Mouse (Mus musculus) limb, embryonic 11.5 days (tissue): ENCODE data around the gene Mgat3. TPM values are rescaled to one million over a fixed set of nuclear protein-coding genes. Genes with fewer than 3 reads are reported as not detected.

Experiments used
- ATAC-seq: fragments of 200-750 bp; cut with Nextera tagmentation; 2 replicates; pipeline ENCODE4 v1.8.0; 2017; ENCODE audit warnings: low read depth; ENCODE audit not compliant: insufficient number of reproducible peaks, low FRiP score, low TSS enrichment
- DNase-seq: peaks from one replicate; pipeline ENCODE4 v3.0.0-alpha.2; 2015; ENCODE audit warnings: low spot score
- H3K27ac ChIP-seq: fragments of 300-500 bp; sonication (generic); replicated peaks from 2 replicates; pipeline ENCODE4 v1.5.1; 2014; ENCODE audit warnings: low read depth, mild to moderate bottlenecking, low read length
- H3K27me3 ChIP-seq: fragments of 300-500 bp; sonication (generic); 2 replicates; pipeline ENCODE4 v1.6.1; 2014; ENCODE audit warnings: mild to moderate bottlenecking, low read length, mixed read lengths; ENCODE audit not compliant: control insufficient read depth, insufficient read depth
- H3K36me3 ChIP-seq: fragments of 300-500 bp; sonication (generic); 2 replicates; pipeline ENCODE4 v1.6.1; 2014; ENCODE audit warnings: mild to moderate bottlenecking, low read length, moderate library complexity, mixed read lengths; ENCODE audit not compliant: control insufficient read depth, insufficient read depth
- H3K4me1 ChIP-seq: fragments of 300-500 bp; sonication (generic); 2 replicates; pipeline ENCODE4 v1.6.1; 2014; ENCODE audit warnings: low read length, mixed read lengths; ENCODE audit not compliant: control insufficient read depth, insufficient read depth
- H3K4me2 ChIP-seq: fragments of 300-500 bp; sonication (generic); 2 replicates; pipeline ENCODE4 v1.6.1; 2014; ENCODE audit warnings: low read depth, mild to moderate bottlenecking, moderate library complexity; ENCODE audit not compliant: severe bottlenecking
- H3K4me3 ChIP-seq: fragments of 300-500 bp; sonication (generic); 2 replicates; pipeline ENCODE4 v1.5.1; 2014; ENCODE audit warnings: low read depth, low read length
- H3K9ac ChIP-seq: fragments of 300-500 bp; sonication (generic); 2 replicates; pipeline ENCODE4 v1.6.1; 2014; ENCODE audit warnings: mild to moderate bottlenecking, low read length
- H3K9me3 ChIP-seq: fragments of 300-500 bp; sonication (generic); 2 replicates; pipeline ENCODE4 v1.6.1; 2016; ENCODE audit warnings: low read length; ENCODE audit not compliant: control insufficient read depth
- WGBS: fragments of 180-500 bp; shearing (Covaris S2); extraction: QIAGEN DNeasy Blood & Tissue Kit; methylation state at CpG from one replicate; pipeline ENCODE4 v1.1.7; 2014; 5-methylcytosine and 5-hydroxymethylcytosine counted together
- polyA plus RNA-seq: library from polyadenylated mRNA; unstranded; fragments of >200 nt; fragmentation: Nextera tagmentation; extraction: Ambion mirVana; gene quantifications from 2 replicates; pipeline ENCODE4 v1.2.1, GENCODE M21; 2014

Mgat3 gene
- polyA plus RNA-seq, 1 experiment from 2014 or later = 6.5 TPM

DNA sequence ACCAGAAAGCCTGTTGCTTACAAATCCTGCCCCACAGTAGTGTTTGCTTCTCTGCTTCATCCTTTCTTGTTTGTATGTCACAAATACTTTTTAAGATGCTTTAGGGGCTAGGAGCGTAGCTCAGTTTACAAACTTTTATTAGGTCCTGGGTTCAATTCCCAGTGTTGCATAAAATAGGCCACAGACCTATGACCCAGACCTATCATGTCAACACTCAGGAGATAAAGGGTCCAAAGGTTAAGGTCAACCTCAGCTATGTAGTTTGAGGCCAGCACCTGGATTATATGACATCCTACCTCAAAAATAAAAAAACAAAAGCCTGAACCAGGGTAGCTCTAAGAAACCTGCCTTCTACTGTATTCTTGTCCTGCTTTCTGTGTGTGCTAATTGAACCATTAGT is 75.1 kb downstream of the Mgat3 start:
- no peak overlapping the region for H3K4me3 ChIP-seq
- H3K4me1 ChIP-seq = peaks cover 9% of the 10 kb centered on the region
- H3K9me3 ChIP-seq = no peaks in the 10 kb centered on the region
- no peak for DNase-seq
- H3K36me3 ChIP-seq = peaks cover 21% of the 10 kb centered on the region; the same call in 1 of the 2 replicates
- no peaks in the 10 kb centered on the region for H3K27me3 ChIP-seq
- ATAC-seq = no peak
- H3K27ac ChIP-seq = no peak overlapping the region
- no peak overlapping the region for H3K4me2 ChIP-seq
- no peak overlapping the region for H3K9ac ChIP-seq
- WGBS = 90% methylated on average over 1 of the region's 1 CpGs

DNA sequence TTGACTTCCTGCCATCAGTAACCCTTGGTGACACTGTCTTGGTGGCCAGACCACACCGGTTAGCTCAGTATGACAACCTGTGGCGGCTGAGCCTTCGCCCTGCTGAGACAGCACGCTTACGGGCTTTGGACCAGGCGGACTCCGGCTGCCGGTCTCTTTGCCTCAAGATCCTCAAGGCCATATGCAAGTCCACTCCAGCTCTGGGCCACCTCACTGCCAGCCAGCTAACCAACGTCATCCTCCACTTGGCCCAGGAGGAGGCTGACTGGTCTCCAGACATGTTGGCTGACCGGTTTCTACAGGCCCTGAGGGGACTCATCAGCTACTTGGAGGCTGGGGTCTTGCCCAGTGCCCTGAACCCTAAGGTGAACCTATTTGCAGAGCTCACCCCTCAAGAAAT is 76.2 kb downstream of the Mgat3 start:
- Histone ChIP-seq H3K9ac (no peak overlapping the region), H3K36me3 (peaks cover 19% of the 10 kb centered on the region; the same call in 1 of the 2 replicates), H3K4me2 (no peak overlapping the region), H3K27me3 (no peaks in the 10 kb centered on the region), H3K4me1 (peaks cover 18% of the 10 kb centered on the region), H3K9me3 (no peaks in the 10 kb centered on the region), H3K27ac (no peak overlapping the region), H3K4me3 (no peak overlapping the region)
- ATAC-seq (no peak), DNase-seq (no peak)
- 95% methylated on average over 10 of the region's 10 CpGs for WGBS

DNA sequence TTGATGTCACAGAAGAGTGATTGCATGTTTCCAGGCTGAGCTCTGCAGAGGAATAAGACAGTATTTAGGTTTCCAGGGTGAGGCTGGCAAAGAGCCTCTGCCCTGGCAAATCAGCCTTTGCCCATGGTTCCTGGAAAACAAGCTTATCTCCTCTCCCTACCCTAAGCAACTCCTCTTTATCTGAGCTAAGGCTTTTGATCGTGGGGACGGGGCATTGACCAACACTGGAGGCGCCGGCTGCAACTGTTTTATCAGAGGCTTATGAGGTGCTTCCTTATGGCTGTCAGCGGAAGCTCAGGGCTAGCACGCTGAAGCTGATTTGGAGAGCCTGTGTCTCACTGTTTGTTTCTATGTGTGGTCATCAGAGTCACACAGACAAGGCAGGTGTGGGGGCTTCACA is 77.1 kb downstream of the Mgat3 start:
- DNase-seq (no peak), ATAC-seq (no peak)
- Histone ChIP-seq H3K27ac (no peak overlapping the region), H3K4me1 (peaks cover 18% of the 10 kb centered on the region), H3K4me3 (no peak overlapping the region), H3K9me3 (no peaks in the 10 kb centered on the region), H3K4me2 (no peak overlapping the region), H3K27me3 (no peaks in the 10 kb centered on the region), H3K36me3 (peaks cover 19% of the 10 kb centered on the region; the same call in 1 of the 2 replicates), H3K9ac (no peak overlapping the region)
- WGBS = 82% methylated on average over 6 of the region's 6 CpGs

DNA sequence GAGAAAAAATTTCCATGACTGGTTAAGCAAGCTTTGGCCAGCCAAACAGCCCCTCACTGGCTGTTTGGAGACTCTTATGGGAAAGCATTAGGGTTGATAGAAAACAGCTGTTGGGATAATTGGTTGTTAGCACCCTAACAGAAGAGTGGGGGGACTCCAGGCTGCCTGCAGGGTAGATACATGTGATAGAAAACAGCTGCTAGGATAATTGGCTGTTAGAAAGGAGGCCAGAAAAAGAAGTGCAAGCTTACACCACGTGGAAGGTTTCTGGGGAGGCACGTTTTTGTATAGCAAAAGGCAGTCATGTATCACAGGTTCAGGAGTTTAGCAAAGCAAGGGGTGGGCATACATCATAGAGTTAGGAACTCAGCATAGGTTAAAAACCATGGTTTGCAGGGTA is 80.0 kb downstream of the Mgat3 start:
- Histone ChIP-seq H3K4me3 (no peak overlapping the region), H3K27ac (peak overlapping the region; percentile 58), H3K9me3 (no peaks in the 10 kb centered on the region), H3K4me1 (peaks cover 27% of the 10 kb centered on the region), H3K9ac (no peak overlapping the region), H3K27me3 (no peaks in the 10 kb centered on the region), H3K36me3 (peaks cover 30% of the 10 kb centered on the region; the same call in 1 of the 2 replicates), H3K4me2 (peak overlapping the region; percentile 69; the same call in 1 of the 2 replicates)
- WGBS = 2% methylated on average over 2 of the region's 2 CpGs
- DNase-seq (peak; percentile 55), ATAC-seq (no peak)

DNA sequence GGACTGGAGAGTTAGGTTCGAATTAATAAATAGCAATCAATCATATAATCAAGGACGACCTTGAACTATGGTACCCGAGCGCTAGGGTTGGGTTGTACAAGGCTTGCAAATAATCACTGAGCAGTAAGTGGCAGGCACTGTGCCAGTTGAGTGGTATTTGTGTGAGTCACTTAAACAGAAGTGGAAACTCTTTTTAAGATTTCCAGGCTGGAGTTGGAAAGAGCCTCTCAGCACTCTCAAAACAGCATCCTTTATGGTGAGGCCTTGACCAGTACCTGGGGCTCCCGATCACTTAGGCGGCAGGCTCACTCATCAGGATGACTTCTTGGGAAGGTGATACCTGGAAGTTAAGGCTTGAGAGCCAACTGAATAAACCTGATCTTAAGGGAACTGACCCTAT is 80.7 kb downstream of the Mgat3 start:
- H3K27me3 ChIP-seq = no peaks in the 10 kb centered on the region
- H3K4me2 ChIP-seq = peak overlapping the region; percentile 69
- H3K9ac ChIP-seq = peak overlapping the region; percentile 66
- peak overlapping the region; percentile 58 for H3K27ac ChIP-seq
- peaks cover 27% of the 10 kb centered on the region; the same call in 1 of the 2 replicates for H3K36me3 ChIP-seq
- H3K4me1 ChIP-seq = peaks cover 27% of the 10 kb centered on the region
- peak overlapping the region; percentile 100 for H3K4me3 ChIP-seq
- 40% methylated on average over 6 of the region's 6 CpGs for WGBS
- H3K9me3 ChIP-seq = no peaks in the 10 kb centered on the region
- DNase-seq = no peak
- ATAC-seq = no peak

DNA sequence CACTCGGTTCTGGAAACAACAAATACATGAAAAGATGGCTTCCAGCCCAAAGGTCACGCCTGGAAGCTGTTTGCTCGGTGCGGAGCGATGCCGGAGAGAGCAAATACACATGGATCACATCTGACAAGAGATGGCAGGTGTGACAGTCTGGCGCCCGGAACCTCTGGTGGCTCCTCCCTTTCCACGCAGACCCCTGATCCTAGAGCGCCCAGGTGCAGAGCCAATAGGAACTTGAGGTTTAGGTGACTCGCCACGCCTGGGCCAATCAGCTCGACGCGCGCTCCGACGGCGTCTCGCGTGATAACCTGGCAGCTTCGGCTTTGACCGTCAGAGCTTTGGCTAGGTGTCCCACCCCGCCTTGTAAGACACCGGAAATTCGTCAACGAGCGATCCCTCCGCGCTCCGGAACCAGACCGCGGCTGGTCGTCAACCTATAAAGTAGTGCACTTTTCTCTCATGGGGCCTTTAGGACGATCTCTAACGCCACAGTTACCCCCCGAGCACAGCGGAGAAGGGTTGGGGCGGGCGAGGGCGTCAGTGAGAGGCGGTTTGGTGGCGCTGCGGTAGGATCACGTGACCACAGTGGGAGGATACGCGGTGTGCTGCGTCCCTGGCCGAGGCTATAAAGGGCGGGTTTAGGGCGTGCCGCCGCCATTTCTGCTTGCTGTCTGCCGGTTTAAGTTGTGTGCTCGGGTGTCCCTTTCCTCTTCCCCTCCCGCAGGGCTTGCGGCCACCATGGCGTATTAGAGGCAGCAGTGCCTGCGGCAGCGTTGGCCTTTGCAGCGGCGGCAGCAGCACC is 81.5 kb downstream of the Mgat3 start, which contains the start of gene Atf4:
TSS of gene Atf4 (plus strand) at position 338 of the 799 bp plus-strand sequence.
- ATAC-seq (peak; percentile 92), DNase-seq (peak; percentile 98)
- Histone ChIP-seq H3K4me3 (peak within 1 kb of the TSS; percentile 100), H3K9me3 (no peaks in the 10 kb centered on the region), H3K4me2 (peak within 1 kb of the TSS; percentile 84), H3K27me3 (no peaks in the 10 kb centered on the region), H3K27ac (peak within 1 kb of the TSS; percentile 94), H3K36me3 (peaks cover 25% of the 10 kb centered on the region; the same call in 1 of the 2 replicates), H3K4me1 (peaks cover 27% of the 10 kb centered on the region), H3K9ac (peak within 1 kb of the TSS; percentile 99)
- WGBS = under 1% methylated on average over 62 of the region's 62 CpGs

DNA sequence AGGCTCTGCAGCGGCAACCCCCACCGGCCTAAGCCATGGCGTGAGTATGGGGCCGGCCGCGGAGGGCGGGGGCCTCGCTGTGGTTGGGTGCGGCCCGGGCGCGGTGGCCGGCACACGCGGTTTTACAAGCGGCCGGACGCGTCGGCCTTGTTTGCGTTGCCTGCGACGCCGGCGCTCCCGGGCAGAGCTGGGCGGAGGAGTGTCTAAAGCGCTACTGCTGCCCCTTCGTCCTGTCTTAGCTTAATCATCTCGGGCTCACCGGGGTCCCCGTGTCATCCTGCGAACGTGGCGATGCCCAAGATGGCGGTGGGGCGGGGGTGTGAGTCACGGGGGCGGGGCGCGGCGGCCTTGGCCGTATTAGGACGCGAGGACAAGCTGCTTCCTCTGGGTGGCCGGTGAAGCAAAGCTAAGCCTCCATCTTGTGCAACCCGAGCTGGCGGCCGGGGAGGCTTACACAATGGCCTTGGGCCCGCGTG is 82.2 kb downstream of the Mgat3 start:
- Histone ChIP-seq H3K27me3 (no peaks in the 10 kb centered on the region), H3K4me1 (peaks cover 27% of the 10 kb centered on the region), H3K36me3 (peaks cover 25% of the 10 kb centered on the region; the same call in 1 of the 2 replicates), H3K9me3 (no peaks in the 10 kb centered on the region), H3K4me3 (peak overlapping the region; percentile 100), H3K9ac (peak overlapping the region; percentile 99), H3K27ac (peak overlapping the region; percentile 94), H3K4me2 (peak overlapping the region; percentile 84)
- ATAC-seq = peak; percentile 38
- under 1% methylated on average over 51 of the region's 51 CpGs for WGBS
- DNase-seq = peak; percentile 86

DNA sequence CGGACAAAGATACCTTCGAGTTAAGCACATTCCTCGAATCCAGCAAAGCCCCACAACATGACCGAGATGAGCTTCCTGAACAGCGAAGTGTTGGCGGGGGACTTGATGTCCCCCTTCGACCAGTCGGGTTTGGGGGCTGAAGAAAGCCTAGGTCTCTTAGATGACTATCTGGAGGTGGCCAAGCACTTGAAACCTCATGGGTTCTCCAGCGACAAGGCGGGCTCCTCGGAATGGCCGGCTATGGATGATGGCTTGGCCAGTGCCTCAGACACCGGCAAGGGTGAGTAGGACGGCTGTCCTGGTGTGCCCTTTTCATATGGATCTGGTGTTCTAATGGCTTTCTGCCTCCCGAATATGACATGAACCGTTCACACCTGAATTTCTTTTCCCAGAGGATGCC is 82.7 kb downstream of the Mgat3 start:
- DNase-seq (no peak), ATAC-seq (no peak)
- peak overlapping the region; percentile 100 for H3K4me3 ChIP-seq
- 11% methylated on average over 16 of the region's 16 CpGs for WGBS
- H3K27me3 ChIP-seq = no peaks in the 10 kb centered on the region
- H3K9ac ChIP-seq = peak overlapping the region; percentile 99
- H3K9me3 ChIP-seq = no peaks in the 10 kb centered on the region
- peaks cover 27% of the 10 kb centered on the region for H3K4me1 ChIP-seq
- peak overlapping the region; percentile 94 for H3K27ac ChIP-seq
- H3K36me3 ChIP-seq = peaks cover 25% of the 10 kb centered on the region; the same call in 1 of the 2 replicates
- peak overlapping the region; percentile 84 for H3K4me2 ChIP-seq
